Mouse (Mus musculus) midbrain, postnatal 0 days (tissue): ENCODE results near the gene Gtf2f2. TPM values are rescaled to one million over a fixed set of nuclear protein-coding genes. Genes with fewer than 3 reads are reported as not detected.

ENCODE experiments used
- ATAC-seq: fragments of 200-750 bp; cut with Nextera tagmentation; 2 replicates; pipeline ENCODE4 v1.8.0; 2017; ENCODE audit warnings: moderate number of reproducible peaks, mild to moderate bottlenecking, moderate TSS enrichment, moderate library complexity; ENCODE audit not compliant: low FRiP score
- DNase-seq: peaks from one replicate; pipeline ENCODE4 v3.0.0-alpha.2; 2015; ENCODE audit warnings: low spot score
- H3K27ac ChIP-seq: fragments of 300-500 bp; sonication (generic); 2 replicates; pipeline ENCODE4 v1.5.1; 2014; ENCODE audit warnings: low read depth, mild to moderate bottlenecking, low read length, mixed read lengths
- H3K27me3 ChIP-seq: fragments of 300-500 bp; sonication (generic); 2 replicates; pipeline ENCODE4 v1.6.1; 2014; ENCODE audit warnings: low read length, control low read depth, mixed read lengths; ENCODE audit not compliant: insufficient read depth
- H3K36me3 ChIP-seq: fragments of 300-500 bp; sonication (generic); 2 replicates; pipeline ENCODE4 v1.6.1; 2014; ENCODE audit warnings: low read length, control low read depth, mixed read lengths; ENCODE audit not compliant: insufficient read depth
- H3K4me1 ChIP-seq: fragments of 300-500 bp; sonication (generic); 2 replicates; pipeline ENCODE4 v1.6.1; 2014; ENCODE audit warnings: mild to moderate bottlenecking, control low read depth, antibody characterized with exemption, low read length, mixed read lengths; ENCODE audit not compliant: insufficient read depth
- H3K4me2 ChIP-seq: fragments of 300-500 bp; sonication (generic); 2 replicates; pipeline ENCODE4 v1.6.1; 2014; ENCODE audit warnings: low read depth, mild to moderate bottlenecking, low read length, mixed read lengths; ENCODE audit not compliant: poor library complexity, severe bottlenecking
- H3K4me3 ChIP-seq: fragments of 300-500 bp; sonication (generic); 2 replicates; pipeline ENCODE4 v1.5.1; 2014; ENCODE audit warnings: low read depth, mild to moderate bottlenecking, low read length, moderate library complexity
- H3K9ac ChIP-seq: fragments of 300-500 bp; sonication (generic); replicated peaks from 2 replicates; pipeline ENCODE4 v1.6.1; 2014; ENCODE audit warnings: mild to moderate bottlenecking, low read length, moderate library complexity, mixed read lengths; ENCODE audit not compliant: poor library complexity, severe bottlenecking
- H3K9me3 ChIP-seq: fragments of 300-500 bp; sonication (generic); 2 replicates; pipeline ENCODE4 v1.6.1; 2016; ENCODE audit warnings: low read length, control low read depth
- CTCF ChIP-seq: IDR thresholded peaks from 2 replicates; pipeline ENCODE4 v1.5.1; 2016; ENCODE audit warnings: antibody characterized with exemption, mild to moderate bottlenecking
- WGBS: fragments of 180-500 bp; shearing (Covaris S2); extraction: QIAGEN DNeasy Blood & Tissue Kit; methylation state at CpG from one replicate; pipeline ENCODE4 v1.1.7; 2014; 5-methylcytosine and 5-hydroxymethylcytosine counted together
- polyA plus RNA-seq: library from polyadenylated mRNA; unstranded; fragments of >200 nt; fragmentation: Nextera tagmentation; extraction: Ambion mirVana; gene quantifications from 2 replicates; pipeline ENCODE4 v1.2.1, GENCODE M21; 2015
- total RNA-seq: library from RNA; depleted of rRNA; stranded (reverse); fragments of >200 nt; gene quantifications from 2 replicates; pipeline ENCODE4 v1.2.3, GENCODE M21; 2014

The Gtf2f2 gene
- total and polyA plus RNA-seq, 2 experiments from 2014 or later: 22.7 to 42.6 TPM

GRCm38 (mm10) chr14:76009185-76009584 is 1.5 kb downstream of the Gtf2f2 start:
- H3K4me3 ChIP-seq: no peak overlapping the region
- H3K9ac ChIP-seq: no peak overlapping the region
- peak overlapping the region; percentile 77 for H3K4me2 ChIP-seq
- no peak overlapping the region for H3K27ac ChIP-seq
- peaks cover 10% of the 10 kb centered on the region for H3K4me1 ChIP-seq
- WGBS: 77% methylated on average over 5 of the region's 5 CpGs
- TF ChIP-seq CTCF: no peak
- no peaks in the 10 kb centered on the region for H3K36me3 ChIP-seq
- no peaks in the 10 kb centered on the region for H3K27me3 ChIP-seq
- ATAC-seq: no peak
- DNase-seq: no peak
- no peaks in the 10 kb centered on the region for H3K9me3 ChIP-seq

- no peak overlapping the region for H3K9ac ChIP-seq
- ATAC-seq (no peak), DNase-seq (no peak)
- no peak overlapping the region for H3K4me2 ChIP-seq
- peaks cover 10% of the 10 kb centered on the region for H3K4me1 ChIP-seq
- no peak overlapping the region for H3K27ac ChIP-seq
- no peaks in the 10 kb centered on the region for H3K9me3 ChIP-seq
- 100% methylated on average over 1 of the region's 1 CpGs for WGBS
- no peak for TF ChIP-seq CTCF
- H3K4me3 ChIP-seq: no peak overlapping the region
- H3K27me3 ChIP-seq: no peaks in the 10 kb centered on the region
- H3K36me3 ChIP-seq: no peaks in the 10 kb centered on the region
Observed at GRCm38 (mm10) chr14:76008174-76008573, 2.5 kb downstream of the Gtf2f2 start.

GRCm38 (mm10) chr14:76005011-76005410 is 5.7 kb downstream of the Gtf2f2 start:
- Histone ChIP-seq H3K36me3 (no peaks in the 10 kb centered on the region), H3K9ac (no peak overlapping the region), H3K9me3 (no peaks in the 10 kb centered on the region), H3K4me3 (no peak overlapping the region), H3K4me1 (peaks cover 7% of the 10 kb centered on the region; the same call in 1 of the 2 replicates), H3K27ac (no peak overlapping the region), H3K4me2 (no peak overlapping the region), H3K27me3 (no peaks in the 10 kb centered on the region)
- ATAC-seq (no peak), DNase-seq (no peak)
- WGBS: 63% methylated on average over 4 of the region's 4 CpGs
- no peak for TF ChIP-seq CTCF

GRCm38 (mm10) chr14:76001781-76002180 is 8.9 kb downstream of the Gtf2f2 start:
- H3K9me3 ChIP-seq: no peaks in the 10 kb centered on the region
- no peak overlapping the region for H3K27ac ChIP-seq
- 86% methylated on average over 4 of the region's 4 CpGs for WGBS
- no peak overlapping the region for H3K9ac ChIP-seq
- no peaks in the 10 kb centered on the region for H3K27me3 ChIP-seq
- ATAC-seq (no peak), DNase-seq (no peak)
- no peaks in the 10 kb centered on the region for H3K36me3 ChIP-seq
- H3K4me1 ChIP-seq: no peaks in the 10 kb centered on the region
- TF ChIP-seq CTCF: no peak
- no peak overlapping the region for H3K4me2 ChIP-seq
- no peak overlapping the region for H3K4me3 ChIP-seq

- DNase-seq (no peak), ATAC-seq (no peak)
- Histone ChIP-seq H3K4me1 (no peaks in the 10 kb centered on the region), H3K27me3 (no peaks in the 10 kb centered on the region), H3K4me2 (no peak overlapping the region), H3K4me3 (no peak overlapping the region), H3K36me3 (no peaks in the 10 kb centered on the region), H3K27ac (no peak overlapping the region), H3K9me3 (no peaks in the 10 kb centered on the region), H3K9ac (no peak overlapping the region)
- TF ChIP-seq CTCF: no peak
- 60% methylated on average over 1 of the region's 1 CpGs for WGBS
Observed at GRCm38 (mm10) chr14:75998082-75998481, 12.6 kb downstream of the Gtf2f2 start.

- no peak for TF ChIP-seq CTCF
- DNase-seq (no peak), ATAC-seq (no peak)
- Histone ChIP-seq H3K9me3 (no peaks in the 10 kb centered on the region), H3K4me3 (no peak overlapping the region), H3K4me2 (no peak overlapping the region), H3K27me3 (no peaks in the 10 kb centered on the region), H3K9ac (no peak overlapping the region), H3K36me3 (no peaks in the 10 kb centered on the region), H3K4me1 (no peaks in the 10 kb centered on the region), H3K27ac (no peak overlapping the region)
- 96% methylated on average over 4 of the region's 4 CpGs for WGBS
Observed at GRCm38 (mm10) chr14:75992371-75992770, 18.3 kb downstream of the Gtf2f2 start.
